Mouse (Mus musculus): ENCODE results near the gene Olfr1443.

GRCm38 (mm10) chr19:12731036-12731435 is 53.1 kb downstream of the Olfr1443 start:
- TF ChIP-seq POLR2A (IDR thresholded peaks at IDR 0.05; ENCODE audit: low read depth, low read length), result no peak
- no peak for TF ChIP-seq CTCF (IDR thresholded peaks at IDR 0.05; ENCODE audit: extremely low read depth, insufficient read length, insufficient replicate concordance, low read depth, low read length)
